Mouse (Mus musculus) right cerebral cortex, postnatal 36 days (tissue): ENCODE measurements around the gene Scgb1a1.
A peak's percentile ranks its signal among the peaks of the same experiment; 100 is the strongest.
"Not testable (repeated sequence)": the region's sequence is repeated elsewhere in the genome, so short reads cannot be mapped to it uniquely, and the experiment has no call there.

Experiments
- DNase-seq, 2 experiments: peaks; one replicate each; pipeline ENCODE4 v3.0.0; 2022; ENCODE audit warnings: low spot score in 2 of 2, mixed read lengths in 1 of 2

Scgb1a1 gene

DNA sequence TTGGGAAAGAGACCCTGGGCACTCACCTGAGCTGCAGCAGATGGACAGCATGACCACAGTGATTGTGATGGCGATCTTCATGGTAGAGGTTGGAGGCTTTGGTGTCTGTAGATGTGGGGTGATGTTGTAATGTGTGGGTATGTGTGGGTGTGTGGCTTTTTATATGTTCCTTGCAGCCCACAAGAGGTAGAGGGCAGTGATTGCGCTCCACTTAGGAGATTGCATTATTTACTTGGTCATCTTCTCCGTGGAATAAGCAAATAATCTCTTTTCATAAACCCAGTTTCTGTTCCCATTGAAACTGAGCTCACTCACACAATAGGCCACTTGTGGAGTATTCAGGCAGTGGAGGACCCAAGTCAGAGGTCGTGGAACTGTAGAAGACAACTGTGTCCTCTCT, at the start of gene Scgb1a1:
TSS of gene Scgb1a1 (minus strand) at position 138 of the 400 bp plus-strand sequence.
- DNase-seq, result no peak

DNA sequence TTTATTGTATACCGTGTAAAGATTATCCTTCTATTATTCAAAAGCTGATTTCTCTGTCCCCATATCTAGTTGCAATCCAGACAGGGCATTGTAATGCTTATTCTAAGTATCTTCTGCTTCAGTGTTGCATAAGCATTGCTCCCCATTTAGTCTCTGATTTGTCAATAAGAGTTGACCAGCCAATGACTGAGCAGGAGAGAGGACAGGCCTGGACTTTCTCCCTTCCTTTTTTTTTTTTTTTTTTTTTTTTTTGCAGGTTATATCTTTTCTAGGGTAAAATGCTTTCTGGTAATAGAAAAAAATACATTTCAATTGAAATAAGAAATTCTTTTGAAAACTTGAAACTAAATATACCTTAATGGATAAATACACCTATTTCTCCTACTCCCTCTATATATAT, 49.4 kb upstream of the Scgb1a1 start:
- DNase-seq, result no peak

DNA sequence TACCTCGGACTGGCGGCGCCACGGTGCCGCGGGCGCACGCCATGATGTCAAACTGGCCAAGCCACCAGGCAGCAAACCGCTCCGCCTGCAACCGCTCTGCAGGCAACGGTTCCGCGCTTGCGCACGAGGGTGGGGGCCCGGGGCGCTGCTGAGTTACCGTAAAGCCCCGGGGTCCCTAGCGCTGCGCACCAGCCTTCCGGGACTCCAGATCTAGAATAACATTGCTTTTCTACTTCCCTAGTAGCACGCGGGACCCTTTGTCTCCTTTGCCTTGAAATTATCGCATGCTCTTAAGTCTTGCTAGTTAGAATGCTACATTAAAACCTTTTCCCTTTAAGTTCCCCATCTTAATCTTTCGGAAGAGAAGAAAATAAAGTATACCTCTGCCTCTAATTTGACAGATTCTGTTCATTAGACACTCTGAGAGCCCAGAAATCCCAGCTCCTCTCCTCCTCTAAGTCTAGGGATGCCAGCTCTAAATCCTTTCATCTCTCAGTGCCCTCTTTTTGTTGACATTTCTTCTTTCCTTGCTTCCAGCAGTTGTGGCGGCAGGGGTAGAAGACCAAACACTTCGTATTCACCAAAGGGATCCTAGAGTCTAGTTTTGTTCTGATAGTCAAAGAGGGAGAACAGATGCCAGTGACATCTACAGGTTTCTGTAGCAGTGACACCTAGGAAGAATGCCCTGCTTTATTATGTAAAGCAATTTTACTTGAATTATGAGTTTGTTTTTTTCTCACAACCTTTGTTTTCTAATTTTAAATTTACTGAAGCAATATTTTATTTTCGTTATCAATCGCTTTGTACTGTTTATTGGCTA, 48.0 kb upstream of the Scgb1a1 start, which contains the start of gene Asrgl1:
TSS of gene Asrgl1 (minus strand) at position 125 of the 820 bp plus-strand sequence.
- peak; percentile 85 to 89 for DNase-seq

DNA sequence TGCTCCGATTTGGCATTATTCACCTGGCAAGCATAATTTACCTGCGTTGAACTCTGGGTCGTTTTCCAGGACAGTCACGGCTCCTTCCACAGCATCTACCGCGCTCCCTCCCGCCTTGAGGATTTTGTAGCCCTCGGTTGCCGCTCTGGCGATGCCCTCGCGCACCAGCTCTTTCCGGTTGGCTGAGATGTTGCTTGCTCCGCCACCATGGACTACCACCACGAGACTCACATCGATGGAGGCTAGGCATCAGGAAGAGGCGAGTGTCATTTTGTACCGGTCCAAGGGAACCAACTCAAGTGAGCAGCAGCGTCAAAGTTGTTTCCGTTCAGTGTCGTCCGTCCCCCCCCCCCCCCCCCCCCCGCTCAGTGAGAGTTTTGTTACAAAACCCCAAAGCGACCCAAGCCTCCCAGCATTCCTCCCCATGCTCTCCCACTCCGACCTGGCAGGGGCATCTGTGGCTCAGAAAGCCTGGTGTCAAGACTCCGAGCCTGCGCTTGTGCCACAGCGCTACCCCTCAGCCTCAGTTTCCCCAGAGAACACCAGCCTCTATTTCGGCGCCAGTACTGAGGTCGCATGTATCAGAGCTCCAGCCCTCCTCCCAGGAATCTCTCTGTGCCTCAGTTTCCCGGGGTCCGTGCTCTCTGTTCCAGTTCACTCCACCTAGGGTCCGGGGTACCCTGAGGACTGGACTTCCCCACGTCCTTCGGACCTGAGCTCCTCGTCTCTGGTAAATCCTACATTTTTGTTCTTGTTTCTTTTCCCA, 47.2 kb upstream of the Scgb1a1 start:
- no peak for DNase-seq

DNA sequence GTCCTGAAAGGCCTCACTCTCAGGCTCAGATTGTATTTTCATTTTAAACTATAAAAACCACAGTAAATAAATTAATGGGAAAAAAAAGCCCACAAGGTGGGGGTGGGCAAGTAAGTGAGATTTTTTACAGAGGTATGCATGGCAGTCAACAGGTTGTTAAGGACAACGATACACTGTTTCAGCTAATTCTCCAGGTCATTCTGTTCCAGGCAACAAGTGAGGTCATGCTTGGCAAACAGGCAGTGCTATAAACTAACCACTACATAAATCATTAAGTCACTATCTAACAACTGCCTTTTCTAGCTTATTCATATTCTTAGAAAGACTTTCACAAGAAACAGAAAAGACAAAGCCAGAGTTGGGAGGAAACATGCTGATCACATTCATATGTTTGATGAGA, 42.2 kb upstream of the Scgb1a1 start:
- no peak for DNase-seq

DNA sequence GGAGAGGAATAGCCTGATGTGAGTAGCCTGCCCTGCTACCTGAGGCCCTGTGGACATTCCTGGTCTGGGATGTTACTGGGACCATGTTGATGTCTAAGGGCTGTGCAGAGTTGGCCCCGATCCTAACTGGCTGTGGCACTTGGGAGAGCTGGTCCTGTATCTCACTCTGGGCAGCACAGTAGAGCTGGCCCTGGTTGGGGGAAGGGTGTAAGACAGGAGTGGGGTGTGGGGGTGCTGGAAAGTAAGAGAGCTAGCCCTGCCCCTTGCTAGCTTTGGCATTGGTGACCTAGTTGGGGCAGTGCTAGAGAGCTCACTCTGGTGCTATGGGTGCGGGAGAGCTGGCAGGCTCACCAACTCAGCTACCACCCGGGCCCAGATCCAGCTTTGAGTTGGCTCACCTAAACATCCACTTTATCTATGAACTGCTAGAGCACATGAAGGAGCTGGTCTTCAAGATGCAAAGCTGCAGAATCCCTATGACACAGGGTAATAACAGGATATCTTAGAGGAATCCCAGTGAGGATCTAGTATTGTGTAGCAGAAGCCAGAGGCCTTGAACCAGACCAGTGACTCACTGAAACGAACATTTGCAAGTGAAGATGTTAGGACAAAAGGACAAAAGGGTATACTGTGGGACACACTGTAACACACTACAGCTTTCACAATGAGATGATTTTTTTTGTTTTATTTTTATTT, 40.9 kb upstream of the Scgb1a1 start:
- DNase-seq, result no peak

DNA sequence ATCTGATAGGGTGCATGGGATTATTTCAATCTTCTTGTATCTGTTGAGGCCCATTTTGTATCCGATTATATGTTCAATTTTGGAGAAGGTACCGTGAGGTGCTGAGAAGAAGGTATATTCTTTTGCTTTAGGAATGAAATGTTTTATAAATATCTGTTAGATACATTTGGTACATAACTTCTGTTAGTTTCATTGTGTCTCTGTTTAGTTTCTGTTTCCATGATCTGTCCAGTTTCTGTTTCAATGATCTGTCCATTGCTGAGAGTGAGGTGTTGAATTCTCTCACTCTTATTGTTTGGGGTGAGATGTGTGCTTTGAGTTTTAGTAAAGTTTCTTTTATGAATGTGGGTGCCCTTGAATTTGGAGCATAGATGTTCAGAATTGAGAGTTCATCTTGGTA, 36.2 kb upstream of the Scgb1a1 start:
- not testable (repeated sequence) for DNase-seq

DNA sequence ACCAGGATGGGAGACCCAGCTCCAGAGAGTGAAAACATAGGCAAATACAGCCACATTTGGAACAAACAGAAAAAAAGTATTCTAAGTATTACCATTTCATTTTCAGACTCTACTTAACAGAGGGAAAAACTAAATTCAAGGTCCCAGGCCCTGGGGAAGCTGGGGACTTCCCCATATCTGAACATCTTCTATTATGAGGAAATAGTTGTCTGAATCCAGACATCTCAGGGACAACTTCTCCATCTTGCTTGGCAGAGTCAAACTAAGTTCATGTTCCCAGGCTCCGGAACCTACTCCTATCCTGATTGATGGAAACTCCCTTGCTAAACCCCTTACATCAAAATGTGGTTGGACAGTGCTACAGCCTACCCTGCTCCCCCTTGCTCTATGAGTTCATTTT, 34.6 kb upstream of the Scgb1a1 start:
- DNase-seq, result no peak

DNA sequence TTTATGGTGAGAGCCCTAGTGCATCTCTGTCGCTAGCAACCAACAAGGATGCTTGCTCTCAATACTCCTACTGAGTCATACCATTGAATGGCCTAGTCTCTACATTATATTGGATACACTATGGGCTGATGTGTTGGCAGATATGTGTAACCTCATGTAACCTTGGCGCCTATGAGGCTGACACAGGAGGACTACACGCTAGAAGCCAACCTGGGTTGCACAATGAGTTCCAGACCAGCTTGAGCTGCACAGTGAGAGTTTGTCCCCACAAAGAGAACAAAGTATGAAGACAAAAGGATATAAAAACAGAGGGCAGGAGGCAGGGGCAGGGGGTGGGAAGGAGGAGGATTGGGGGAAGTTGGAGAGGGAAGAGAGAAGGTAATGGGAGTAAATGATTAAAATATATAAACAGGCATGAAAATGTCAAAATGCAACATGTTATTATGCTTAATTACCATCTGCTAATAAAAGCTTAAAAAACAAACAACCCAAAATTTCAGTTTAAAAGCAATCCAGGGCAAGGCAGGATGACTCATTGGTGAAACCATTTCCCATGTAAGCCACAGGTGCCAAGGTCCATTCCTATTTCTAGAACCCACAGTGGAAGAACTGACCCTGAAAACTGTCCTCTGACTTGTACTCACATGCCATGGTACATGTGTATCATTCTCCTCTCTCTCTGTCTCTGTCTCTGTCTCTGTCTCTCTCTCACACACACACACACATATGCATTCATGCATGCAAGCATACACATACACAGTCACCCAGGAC, 32.1 kb upstream of the Scgb1a1 start:
- no peak for DNase-seq

DNA sequence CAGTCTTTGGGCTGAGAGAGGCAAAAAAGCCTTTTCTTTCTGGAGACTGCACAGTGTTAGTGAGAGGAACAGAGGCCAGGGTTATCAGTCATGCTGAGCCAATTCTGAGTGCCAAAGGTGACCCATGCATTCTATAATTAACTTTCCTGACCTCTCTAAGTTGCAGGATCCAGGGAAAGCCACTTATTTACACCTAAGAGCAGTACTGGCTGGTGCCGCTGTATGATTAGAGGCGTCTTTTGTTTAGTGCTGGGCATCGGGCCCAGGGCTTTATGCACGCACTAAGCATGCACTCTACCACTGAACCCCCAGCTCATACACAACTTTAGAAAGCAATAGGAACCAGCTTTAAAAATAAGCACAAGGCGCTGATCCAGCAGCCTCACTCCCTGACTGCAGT, 29.5 kb upstream of the Scgb1a1 start:
- DNase-seq, result no peak

DNA sequence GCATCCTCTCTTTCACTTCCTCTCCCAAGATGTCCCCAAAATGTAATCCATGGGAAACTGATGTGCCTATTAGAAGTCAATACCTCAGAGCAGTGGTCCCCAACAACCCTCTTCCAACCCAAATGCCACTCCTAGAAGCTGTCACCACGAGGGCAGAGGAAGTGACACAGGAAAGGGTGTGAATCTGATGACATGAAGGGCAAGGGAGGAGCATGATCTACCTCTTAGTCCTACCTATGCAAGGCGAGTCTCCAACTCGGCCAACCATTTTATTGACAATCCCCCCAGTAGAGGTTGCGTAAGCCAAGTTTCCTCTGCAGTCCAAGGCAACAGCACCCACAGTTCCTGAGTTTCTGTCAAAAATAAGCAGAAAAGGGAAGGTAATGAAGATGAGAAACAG, 28.5 kb upstream of the Scgb1a1 start:
- no peak for DNase-seq

DNA sequence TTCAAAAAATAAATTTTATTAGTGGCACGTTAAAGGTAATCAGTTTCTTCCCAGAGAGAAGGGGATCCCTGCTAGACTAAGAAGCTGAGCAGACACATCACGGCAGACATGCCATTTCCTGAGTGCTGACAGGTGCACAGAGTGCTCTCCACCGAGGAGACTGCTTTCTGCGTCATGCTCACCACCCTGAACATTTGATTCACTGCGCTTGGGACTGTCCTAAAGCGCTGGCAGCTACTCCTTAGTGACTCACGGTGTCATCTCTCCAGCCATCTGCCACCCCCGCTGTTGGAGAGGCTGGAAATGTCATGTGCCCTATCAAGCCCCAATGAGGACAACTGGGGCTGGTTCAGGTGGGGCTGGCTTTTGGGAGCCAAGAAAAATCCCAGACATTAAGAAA, 24.3 kb upstream of the Scgb1a1 start:
- no peak for DNase-seq

DNA sequence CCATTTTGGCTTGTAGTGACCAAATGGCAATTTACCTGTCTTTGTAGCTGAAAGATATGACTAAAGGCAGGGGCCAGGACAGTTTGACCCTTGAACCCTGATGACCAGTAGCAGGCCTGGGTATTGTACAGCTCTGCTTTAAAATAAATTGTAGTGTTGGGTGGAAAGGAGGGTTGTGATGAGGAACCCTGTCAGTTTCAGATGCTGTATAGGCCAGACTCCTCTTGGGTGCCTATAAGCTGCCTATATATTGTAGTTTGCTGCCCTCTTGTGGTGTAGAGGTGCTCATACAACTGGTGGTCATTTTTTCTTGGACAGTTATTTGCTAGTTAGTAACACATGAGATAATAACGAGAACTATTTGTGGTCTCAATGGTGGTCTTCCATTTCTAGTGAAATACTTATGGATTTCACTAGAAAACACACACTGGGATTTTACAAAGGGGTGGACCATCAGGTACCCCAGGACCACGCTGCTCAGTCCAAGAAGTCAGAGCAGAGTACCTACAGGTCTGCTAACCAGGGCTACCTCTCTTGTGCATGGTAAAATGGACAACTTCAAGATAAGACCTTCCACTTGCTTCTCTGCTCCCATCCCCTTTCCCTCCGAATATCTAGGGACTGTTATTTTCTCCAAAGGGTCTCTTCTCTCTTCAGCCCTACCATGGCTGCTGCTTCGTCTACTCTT, 22.6 kb upstream of the Scgb1a1 start:
- DNase-seq, result peak in 1 of 2 experiments; percentile 28

DNA sequence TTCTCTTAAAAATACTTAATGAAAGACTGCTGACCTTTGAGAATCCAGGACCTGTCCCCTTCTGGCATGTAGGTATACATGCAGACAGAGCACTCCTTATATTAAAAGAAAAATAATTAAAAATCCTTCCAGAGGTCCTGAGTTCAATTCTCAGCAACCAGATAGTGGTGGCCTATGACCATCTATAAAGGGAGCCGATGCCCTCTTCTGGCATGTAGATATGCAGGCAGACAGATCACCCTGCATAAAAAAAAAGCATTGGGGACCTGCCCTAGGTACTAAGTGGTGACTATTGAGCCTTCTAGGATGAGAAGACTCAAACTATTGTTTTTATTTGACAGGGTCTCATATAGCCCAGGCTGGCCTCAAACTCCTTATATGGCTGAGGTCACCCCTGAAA, 20.8 kb upstream of the Scgb1a1 start:
- no peak for DNase-seq

DNA sequence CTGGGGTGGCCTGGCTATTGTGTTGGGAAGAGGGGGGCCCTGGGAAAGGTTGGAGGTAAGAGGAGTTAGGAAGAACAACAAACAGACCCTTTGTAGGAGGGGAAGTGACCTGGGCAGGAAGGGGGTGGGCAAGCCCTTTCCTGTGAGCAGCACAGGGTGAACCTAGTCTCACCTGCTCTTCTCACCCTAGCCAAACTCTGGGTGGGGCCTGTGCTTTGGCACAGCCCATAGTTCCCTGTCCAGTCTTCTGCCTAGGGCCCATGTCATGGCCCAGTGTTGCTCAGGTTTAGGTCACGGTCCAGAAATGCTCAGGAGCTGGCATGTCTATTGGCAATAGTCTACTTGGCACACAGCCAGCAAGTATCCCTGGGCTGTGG, 19.6 kb upstream of the Scgb1a1 start:
- no peak for DNase-seq

DNA sequence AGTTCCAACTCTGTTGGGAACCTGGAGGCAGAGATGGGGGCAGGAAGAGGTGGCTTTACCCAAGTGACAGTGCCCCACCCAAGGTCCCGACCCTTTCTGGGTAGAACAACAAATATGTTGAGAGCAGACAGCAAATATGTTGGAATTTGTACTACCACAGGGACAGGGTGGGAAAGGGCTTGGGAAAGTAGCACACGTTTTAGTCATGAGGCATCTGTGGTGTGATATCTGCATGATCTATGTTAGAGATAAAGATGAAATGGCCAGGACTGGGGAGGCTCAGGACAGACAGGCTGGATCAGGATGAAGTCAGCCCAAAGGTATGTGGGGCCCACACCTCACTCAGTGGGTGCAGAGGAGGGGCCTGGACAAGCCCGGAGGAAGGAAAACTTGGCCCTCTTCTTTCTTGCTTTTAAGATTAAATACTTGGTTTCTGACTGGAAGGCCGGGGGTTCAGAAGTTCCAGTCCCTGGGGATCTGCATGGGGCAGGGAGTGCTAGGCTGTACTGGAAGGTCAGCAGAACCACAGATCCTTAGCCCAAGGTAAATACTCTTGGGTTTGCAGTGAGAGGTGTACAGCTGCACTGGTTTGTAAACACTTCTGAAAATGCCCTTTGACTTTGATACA, 19.1 kb upstream of the Scgb1a1 start:
- DNase-seq, result no peak

DNA sequence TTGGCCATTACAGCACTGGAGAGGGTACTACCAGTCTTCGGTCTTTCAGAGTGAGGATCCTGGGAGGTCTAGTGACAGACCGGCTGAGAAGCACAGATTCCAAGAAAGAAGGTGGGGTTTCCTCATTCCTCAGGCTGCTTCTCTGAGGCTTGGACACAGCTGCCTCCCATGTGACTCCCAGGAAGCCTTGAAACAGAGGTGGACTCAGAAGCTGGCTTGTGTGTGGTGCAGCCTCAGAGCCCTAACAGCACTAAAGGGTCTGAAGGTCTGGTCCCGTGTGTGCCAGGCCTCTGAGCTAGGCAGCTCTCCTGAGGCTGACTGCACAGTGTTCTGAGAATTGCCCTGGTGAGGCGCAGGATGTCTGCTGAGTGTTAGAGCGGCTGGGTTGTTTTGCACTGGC, 18.3 kb upstream of the Scgb1a1 start:
- no peak for DNase-seq

DNA sequence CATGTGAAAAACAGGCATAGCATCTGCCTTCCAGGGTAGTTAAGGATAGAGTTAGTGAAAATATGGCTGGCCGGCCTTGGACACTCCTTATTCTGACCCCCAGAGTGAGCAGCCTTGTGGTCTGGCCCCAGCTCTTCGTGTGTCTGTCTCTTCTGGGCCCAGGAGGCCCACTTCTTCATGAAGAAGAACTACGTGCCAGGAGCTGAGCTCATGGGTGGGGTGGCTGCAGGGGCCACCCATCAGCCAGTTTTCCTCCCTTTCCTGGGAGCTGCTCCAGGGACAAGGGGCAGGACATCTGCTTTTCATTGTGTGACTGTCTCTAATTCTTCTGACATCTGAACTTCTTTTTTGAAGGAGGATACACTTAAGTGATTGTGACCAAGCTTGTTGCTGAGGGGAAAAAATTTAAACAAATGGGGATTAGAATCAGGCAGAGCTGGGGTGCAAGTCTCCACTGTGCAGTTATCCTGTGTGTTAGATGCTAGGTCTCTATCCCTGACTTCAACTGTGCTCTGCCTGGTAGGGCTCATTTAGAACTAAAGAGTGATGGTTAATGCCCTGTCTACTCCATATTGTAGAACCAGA, 17.4 kb upstream of the Scgb1a1 start:
- DNase-seq, result no peak

DNA sequence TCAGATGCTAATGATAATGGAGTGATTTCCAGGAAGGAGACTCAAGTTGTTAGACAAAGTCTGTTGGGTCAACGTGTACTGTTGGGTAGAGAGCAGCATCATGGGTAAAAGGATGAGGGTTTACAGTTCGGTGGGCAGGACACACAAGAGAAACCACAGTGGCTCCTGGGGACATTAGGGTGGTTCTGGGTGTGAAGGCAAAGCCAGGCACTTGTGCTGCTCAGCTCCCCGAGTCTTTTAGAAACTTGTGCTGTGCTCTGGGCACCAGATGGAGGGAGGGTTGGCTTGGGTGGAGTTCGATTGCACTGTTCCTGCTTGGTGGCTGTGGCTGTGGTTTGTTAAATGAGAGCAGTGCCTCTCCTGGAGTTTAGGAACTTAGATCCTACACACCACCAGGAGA, 16.2 kb upstream of the Scgb1a1 start:
- no peak for DNase-seq

DNA sequence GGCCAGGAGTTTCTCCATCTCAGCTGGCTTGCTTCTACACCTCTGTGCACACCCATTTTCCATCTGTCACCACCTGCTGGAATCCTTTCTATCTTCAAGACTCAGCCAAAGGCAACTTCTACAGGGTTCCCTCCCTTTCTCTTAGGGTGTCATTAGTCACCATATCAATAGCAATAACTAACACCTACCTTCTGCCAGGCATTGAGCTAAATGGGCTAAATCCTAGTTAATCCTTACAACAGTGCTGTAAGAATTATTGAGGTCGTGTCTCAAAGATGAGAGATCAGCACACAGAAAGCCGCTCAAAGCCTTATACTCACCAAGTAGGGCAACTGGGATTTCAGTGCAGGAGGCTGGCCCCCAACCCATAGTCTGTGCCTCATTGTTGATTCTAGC, 13.3 kb upstream of the Scgb1a1 start:
- DNase-seq, result no peak
